Mouse (Mus musculus): Measurements from ENCODE around the gene Gm10282. TPM values are rescaled to one million over a fixed set of nuclear protein-coding genes. Genes with fewer than 3 reads are reported as not detected.

The Gm10282 gene
- polyA plus RNA-seq, 1 experiment from 2014 or later: 10.9 TPM

DNA sequence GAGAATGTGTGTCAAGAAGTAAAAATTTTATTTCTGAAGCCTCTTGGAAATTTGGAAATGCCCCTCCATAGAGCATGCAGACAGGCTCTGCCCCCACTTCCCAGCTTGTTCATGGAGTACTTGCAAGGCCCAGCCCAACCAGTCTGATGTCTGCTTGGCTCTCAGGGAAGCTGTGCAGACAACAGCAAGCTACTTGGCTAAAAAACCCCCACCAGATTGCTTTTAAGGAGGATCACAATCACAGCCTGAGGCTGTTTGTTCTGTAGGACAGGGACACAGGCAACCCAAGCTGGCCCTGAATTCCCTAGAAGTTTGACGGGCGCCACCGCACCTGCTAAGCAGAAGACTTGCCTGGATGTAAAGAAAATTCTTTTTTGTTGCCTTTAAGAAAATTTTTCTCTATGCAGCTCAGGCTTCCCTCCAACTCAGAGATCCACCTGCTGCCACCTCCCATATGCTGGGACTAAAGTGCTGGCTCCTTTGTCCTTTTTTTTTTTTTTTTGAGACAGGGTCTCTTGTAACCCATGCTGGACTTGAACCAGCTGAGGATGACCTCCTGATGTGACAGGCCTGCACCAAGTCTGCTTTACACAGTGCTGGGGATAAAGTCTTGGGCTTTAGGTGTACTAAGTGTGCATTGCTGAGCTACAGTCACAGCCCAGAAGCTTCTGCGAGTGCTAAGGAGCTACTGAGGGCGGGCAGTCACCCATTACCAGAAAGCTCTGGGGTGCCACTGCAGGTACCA is 37.7 kb upstream of the Gm10282 start:
- H3K9ac ChIP-seq (replicated peaks): no peak overlapping the region
- peaks cover 76% of the 10 kb centered on the region for H3K36me3 ChIP-seq
- 94% methylated on average over 5 of the region's 5 CpGs for WGBS
- H3K9me3 ChIP-seq (replicated peaks): no peaks in the 10 kb centered on the region
- no peaks in the 10 kb centered on the region for H3K4me1 ChIP-seq
- H3K27me3 ChIP-seq (replicated peaks): no peaks in the 10 kb centered on the region
- no peak for ATAC-seq (ENCODE audit: low FRiP score)
- no peak overlapping the region for H3K4me3 ChIP-seq (replicated peaks)
- no peak overlapping the region for H3K4me2 ChIP-seq
- H3K27ac ChIP-seq (replicated peaks): no peak overlapping the region

DNA sequence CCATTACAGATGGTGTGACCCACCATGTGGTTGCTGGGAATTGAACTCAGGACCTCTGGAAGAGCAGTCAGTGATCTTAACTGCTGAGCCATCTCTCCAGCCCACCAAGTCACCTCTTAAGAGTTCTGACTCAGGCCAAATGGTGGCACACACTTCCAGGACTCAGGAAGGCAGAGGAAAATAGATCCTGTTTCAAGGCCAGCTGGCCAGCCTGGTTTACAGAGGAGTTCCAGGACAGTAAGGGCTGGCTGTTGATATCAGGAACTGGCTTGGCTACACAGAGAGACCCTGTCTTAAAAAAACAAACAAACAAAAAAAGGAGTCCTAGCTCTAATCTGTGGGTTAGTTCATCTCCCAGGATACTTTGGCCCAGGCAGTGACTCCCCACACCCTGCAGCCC is 32.0 kb upstream of the Gm10282 start:
- Histone ChIP-seq H3K9ac (replicated peaks) (no peak overlapping the region), H3K4me1 (no peaks in the 10 kb centered on the region), H3K9me3 (replicated peaks) (no peaks in the 10 kb centered on the region), H3K4me3 (replicated peaks) (no peak overlapping the region), H3K4me2 (no peak overlapping the region), H3K27me3 (replicated peaks) (no peaks in the 10 kb centered on the region), H3K27ac (replicated peaks) (no peak overlapping the region), H3K36me3 (peaks cover 57% of the 10 kb centered on the region)
- ATAC-seq (ENCODE audit: low FRiP score): no peak

DNA sequence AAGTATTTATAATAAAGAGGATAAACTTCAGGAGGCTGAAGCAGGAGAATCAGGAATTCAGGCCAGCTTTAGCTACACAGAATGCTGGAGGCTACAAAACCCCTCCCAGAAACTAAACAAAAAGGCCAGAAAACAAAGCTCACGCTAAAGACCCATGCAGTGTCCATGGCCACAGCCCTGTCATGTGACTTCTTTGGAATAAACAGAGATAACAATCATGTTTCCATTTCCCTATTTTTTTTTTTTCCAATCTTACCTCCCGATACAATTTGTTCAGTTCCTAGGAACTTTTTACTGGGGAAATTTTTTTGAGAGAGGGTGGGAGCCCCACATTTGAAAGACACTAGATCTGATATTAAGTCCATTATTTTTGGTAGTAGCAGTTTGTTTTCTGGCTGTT is 31.2 kb upstream of the Gm10282 start:
- Histone ChIP-seq H3K4me2 (no peak overlapping the region), H3K27me3 (replicated peaks) (no peaks in the 10 kb centered on the region), H3K9ac (replicated peaks) (no peak overlapping the region), H3K4me3 (replicated peaks) (no peak overlapping the region), H3K4me1 (no peaks in the 10 kb centered on the region), H3K36me3 (peaks cover 50% of the 10 kb centered on the region), H3K9me3 (replicated peaks) (no peaks in the 10 kb centered on the region), H3K27ac (replicated peaks) (no peak overlapping the region)
- WGBS: 88% methylated on average over 2 of the region's 2 CpGs
- no peak for ATAC-seq (ENCODE audit: low FRiP score)

DNA sequence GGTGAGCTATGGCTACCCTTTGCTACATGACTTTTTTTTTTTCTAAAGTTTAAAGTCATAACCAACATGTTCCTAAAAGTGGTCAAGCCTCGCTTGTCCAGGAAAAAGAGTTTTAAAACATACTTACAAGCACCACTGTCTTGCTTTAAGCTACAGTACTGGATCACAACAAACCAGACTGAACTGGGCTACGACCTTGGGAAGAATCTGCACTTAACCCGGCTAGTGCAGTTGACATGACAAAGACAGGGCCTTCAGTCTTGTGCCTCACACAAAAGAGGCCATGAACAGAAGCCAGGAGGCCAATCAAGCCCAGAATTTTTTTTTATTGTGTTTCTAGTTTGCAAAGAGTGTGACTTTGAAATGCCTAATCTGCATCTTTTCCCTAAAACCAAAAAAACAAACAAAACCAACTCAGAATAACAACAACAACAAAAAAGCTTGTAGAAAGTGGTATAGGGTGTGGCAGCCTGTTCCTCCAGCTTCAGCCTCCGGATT is 29.1 kb upstream of the Gm10282 start:
- Histone ChIP-seq H3K36me3 (peaks cover 30% of the 10 kb centered on the region), H3K4me2 (no peak overlapping the region), H3K9ac (replicated peaks) (no peak overlapping the region), H3K27me3 (replicated peaks) (no peaks in the 10 kb centered on the region), H3K9me3 (replicated peaks) (no peaks in the 10 kb centered on the region), H3K4me1 (no peaks in the 10 kb centered on the region), H3K4me3 (replicated peaks) (no peak overlapping the region), H3K27ac (replicated peaks) (no peak overlapping the region)
- 65% methylated on average over 4 of the region's 4 CpGs for WGBS
- ATAC-seq (ENCODE audit: low FRiP score): no peak

DNA sequence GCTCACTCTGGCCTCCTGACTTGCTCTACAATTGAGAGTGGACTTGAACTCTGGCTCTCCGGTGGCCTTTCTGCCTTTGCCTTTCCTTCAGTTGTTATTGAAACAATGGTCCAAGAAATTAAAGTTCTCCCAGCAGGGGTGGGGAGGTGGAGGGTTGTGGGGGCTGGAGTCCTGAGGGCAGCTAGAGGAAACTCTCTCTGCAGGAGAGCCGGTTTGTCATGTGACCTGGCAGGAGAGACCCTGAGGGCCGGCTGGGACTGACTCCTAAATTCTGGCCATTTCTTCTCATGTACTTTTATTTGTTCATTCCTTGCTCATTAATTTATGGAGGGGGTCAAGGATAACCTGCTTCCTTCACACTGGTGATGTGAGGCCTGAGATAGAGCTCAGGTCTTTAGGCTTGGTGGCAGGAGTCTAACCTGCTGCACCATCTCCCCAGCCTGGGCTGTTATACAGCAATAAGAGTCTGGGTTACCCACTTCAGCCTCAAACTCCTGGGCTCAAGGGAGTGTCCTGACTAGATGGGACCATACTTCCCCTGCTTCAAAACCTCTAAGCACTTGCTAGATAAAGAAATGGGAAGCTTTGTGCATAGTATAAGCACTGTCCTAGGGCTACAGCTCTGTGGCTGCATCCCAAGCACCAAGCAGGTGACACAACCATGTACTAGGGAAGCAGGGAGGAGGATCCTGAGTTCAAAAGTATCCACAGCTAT is 28.5 kb upstream of the Gm10282 start:
- H3K27ac ChIP-seq (replicated peaks): no peak overlapping the region
- 43% methylated on average over 3 of the region's 3 CpGs for WGBS
- H3K4me1 ChIP-seq: no peaks in the 10 kb centered on the region
- no peaks in the 10 kb centered on the region for H3K9me3 ChIP-seq (replicated peaks)
- no peak for ATAC-seq (ENCODE audit: low FRiP score)
- no peak overlapping the region for H3K4me2 ChIP-seq
- no peaks in the 10 kb centered on the region for H3K27me3 ChIP-seq (replicated peaks)
- H3K4me3 ChIP-seq (replicated peaks): no peak overlapping the region
- no peak overlapping the region for H3K9ac ChIP-seq (replicated peaks)
- H3K36me3 ChIP-seq: peaks cover 24% of the 10 kb centered on the region

DNA sequence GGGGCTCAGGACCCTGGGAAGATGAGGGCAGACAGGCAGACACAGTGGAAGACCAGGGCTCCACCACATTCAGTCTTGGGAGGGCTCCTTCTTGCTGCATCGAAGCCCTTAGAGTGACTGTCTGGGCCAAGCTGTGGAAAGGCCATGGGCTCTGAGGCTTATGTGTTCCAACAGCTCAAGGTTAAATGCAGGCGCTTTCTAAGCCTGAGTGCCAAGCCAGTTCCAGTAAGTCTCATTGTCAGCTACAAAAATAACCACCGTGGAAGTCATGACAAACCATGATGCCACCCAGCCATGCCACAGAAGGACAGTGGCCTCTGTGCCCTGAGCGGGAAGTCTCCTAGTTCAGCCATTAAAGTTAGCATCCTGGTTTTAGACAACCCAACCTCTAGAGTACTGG is 26.6 kb upstream of the Gm10282 start:
- ATAC-seq (ENCODE audit: low FRiP score): no peak
- no peak overlapping the region for H3K27ac ChIP-seq (replicated peaks)
- no peak overlapping the region for H3K9ac ChIP-seq (replicated peaks)
- no peak overlapping the region for H3K4me2 ChIP-seq
- peaks cover 8% of the 10 kb centered on the region for H3K36me3 ChIP-seq
- H3K4me3 ChIP-seq (replicated peaks): no peak overlapping the region
- no peaks in the 10 kb centered on the region for H3K4me1 ChIP-seq
- WGBS: 96% methylated on average over 4 of the region's 4 CpGs
- H3K9me3 ChIP-seq (replicated peaks): no peaks in the 10 kb centered on the region
- H3K27me3 ChIP-seq (replicated peaks): no peaks in the 10 kb centered on the region

DNA sequence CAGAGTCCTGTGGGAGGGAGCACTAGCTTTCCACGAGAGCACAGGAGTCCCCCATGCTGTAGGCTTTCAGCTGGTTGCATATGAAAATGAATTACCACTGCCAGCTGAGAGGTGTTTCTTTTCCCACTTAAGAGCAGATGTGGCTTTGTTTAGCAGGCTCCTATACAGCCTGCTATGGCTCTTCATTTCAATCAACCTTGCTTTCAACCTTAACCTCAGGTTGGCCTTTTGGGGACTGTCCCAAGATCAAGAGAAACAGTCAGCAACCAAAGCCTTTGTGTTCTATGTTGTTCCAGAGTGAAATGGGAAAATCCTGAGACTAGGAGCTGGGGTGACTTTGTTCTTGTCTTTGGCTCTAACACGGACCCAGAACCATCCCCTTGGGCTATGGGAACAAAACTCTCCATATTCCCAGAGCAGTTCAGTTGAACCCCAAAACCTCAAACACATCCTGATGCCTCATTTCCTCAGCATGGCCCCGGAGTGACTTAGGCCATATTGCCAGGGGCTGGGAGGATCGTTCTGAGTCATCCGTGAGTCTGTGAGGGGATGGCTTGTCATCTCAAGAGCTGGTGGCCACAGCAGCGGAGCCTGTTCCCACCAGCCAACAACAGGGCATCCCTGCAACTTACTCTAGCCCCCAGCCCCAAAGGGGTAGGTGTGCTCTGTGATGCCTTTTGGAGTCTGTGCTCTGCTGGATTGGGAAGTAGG is 25.9 kb upstream of the Gm10282 start:
- no peak for ATAC-seq (ENCODE audit: low FRiP score)
- no peaks in the 10 kb centered on the region for H3K9me3 ChIP-seq (replicated peaks)
- WGBS: 84% methylated on average over 6 of the region's 6 CpGs
- peaks cover 6% of the 10 kb centered on the region for H3K36me3 ChIP-seq
- H3K27me3 ChIP-seq (replicated peaks): no peaks in the 10 kb centered on the region
- no peak overlapping the region for H3K9ac ChIP-seq (replicated peaks)
- H3K4me2 ChIP-seq: no peak overlapping the region
- H3K4me3 ChIP-seq (replicated peaks): no peak overlapping the region
- H3K27ac ChIP-seq (replicated peaks): no peak overlapping the region
- H3K4me1 ChIP-seq: no peaks in the 10 kb centered on the region

DNA sequence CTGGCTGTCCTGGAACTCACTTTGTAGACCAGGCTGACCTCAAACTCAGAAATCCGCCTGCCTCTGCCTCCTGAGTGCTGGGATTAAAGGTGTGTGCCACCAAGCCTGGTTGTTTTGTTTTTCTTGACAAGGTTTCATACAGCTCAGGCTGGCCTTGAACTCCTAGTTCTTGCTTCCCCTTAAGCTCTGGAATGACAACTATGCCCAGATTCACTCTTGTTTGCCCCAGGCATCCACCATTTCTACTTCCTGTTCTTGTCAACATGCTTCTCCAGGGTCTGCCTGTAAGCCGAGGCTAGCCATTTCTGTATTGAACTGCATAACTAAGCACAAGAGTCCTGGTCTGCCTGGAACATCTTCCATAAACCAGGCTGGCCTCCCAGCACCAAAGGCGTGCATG is 24.1 kb upstream of the Gm10282 start:
- no peak for ATAC-seq (ENCODE audit: low FRiP score)
- no peak overlapping the region for H3K4me2 ChIP-seq
- no peaks in the 10 kb centered on the region for H3K4me1 ChIP-seq
- WGBS: 90% methylated on average over 3 of the region's 3 CpGs
- H3K9me3 ChIP-seq (replicated peaks): no peaks in the 10 kb centered on the region
- H3K9ac ChIP-seq (replicated peaks): no peak overlapping the region
- no peaks in the 10 kb centered on the region for H3K27me3 ChIP-seq (replicated peaks)
- no peak overlapping the region for H3K27ac ChIP-seq (replicated peaks)
- no peaks in the 10 kb centered on the region for H3K36me3 ChIP-seq
- no peak overlapping the region for H3K4me3 ChIP-seq (replicated peaks)

DNA sequence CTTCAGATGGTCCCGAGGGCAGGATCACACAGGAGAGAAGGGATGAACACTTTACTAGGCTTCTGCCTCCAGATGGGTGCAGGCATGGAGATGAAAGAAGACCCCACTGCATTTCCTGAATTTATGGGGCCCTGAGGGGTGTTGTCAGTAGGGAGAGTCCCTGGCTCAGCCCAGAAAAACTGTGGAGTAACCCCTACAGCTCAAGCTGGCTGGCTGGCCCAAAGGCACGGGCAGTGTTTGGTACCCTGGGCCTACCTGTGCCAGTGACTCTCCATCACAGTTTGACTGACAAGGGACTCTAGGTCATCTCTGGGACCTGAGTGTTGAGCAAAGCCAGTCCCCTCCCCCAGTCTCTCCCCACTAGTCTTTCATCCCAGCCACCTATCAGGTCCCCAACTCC is 19.6 kb upstream of the Gm10282 start:
- no peak overlapping the region for H3K4me2 ChIP-seq
- H3K27me3 ChIP-seq (replicated peaks): peaks cover 34% of the 10 kb centered on the region
- H3K36me3 ChIP-seq: no peaks in the 10 kb centered on the region
- WGBS: 71% methylated on average over 2 of the region's 2 CpGs
- no peaks in the 10 kb centered on the region for H3K9me3 ChIP-seq (replicated peaks)
- ATAC-seq (ENCODE audit: low FRiP score): no peak
- no peak overlapping the region for H3K9ac ChIP-seq (replicated peaks)
- H3K4me1 ChIP-seq: peaks cover 6% of the 10 kb centered on the region
- H3K27ac ChIP-seq (replicated peaks): no peak overlapping the region
- no peak overlapping the region for H3K4me3 ChIP-seq (replicated peaks)

DNA sequence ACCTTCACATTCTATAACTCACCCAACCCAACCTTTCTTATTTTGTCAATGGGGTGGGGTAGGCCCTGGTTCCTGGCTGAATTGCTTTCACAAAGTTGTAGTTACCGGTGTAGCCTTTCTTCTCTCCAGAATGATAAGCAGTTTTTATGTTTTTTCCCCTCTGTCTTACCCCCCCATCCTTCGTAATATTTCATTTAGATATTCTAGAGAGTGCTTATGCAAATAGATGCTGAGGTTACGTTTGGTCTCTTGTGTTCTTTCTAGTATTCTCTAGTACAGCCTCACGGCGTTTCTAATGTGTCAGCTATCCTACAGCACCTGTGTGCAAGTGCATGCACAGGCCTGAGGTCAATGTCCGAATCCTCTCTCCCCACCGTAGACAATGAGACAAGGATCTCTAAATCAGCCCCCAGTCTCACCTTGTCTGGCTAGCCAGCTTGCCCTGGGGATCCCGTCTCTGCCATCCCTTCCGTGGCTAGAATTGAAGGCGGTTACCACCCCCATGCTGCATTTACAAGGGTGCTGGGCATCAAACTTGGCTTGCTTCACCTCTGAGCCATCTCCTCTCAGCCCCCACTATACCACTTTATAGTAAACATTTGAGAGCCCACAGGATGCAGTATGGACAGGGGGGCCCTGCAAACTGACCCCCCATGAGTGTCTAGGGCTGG is 19.1 kb upstream of the Gm10282 start:
- Histone ChIP-seq H3K9ac (replicated peaks) (no peak overlapping the region), H3K4me3 (replicated peaks) (no peak overlapping the region), H3K27ac (replicated peaks) (no peak overlapping the region), H3K27me3 (replicated peaks) (peaks cover 40% of the 10 kb centered on the region), H3K4me2 (no peak overlapping the region), H3K36me3 (no peaks in the 10 kb centered on the region), H3K4me1 (peaks cover 12% of the 10 kb centered on the region), H3K9me3 (replicated peaks) (no peaks in the 10 kb centered on the region)
- WGBS: 83% methylated on average over 10 of the region's 10 CpGs
- ATAC-seq (ENCODE audit: low FRiP score): no peak

DNA sequence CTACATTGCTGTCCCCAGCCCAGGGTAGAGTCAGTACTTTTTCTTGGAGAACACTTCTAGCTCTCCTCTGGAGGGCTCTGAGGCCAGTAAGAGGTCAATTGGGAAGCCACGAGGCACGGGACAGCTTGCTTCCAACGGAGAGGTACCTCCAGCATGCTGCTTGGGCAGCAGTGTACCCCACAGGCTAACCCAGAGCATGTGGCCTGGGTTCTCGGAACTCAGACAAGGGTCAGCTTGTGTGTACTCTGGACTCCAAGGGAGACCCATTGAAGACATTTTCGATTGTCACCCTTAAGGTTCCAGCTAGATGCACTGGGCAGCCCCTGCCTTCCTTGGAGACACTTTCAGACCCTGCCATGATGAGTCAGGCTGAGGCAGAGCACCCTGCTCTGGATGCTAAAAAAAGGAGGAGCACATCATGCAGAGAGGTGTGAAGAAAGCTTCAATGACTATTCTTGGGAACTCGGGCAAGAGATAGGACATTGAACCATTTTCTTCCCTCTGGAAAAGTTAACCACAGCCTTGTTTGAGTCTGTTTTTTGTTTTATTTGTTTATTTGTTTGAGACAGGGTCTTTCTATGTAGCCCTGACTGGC is 18.2 kb upstream of the Gm10282 start:
- ATAC-seq (ENCODE audit: low FRiP score): no peak
- Histone ChIP-seq H3K9me3 (replicated peaks) (no peaks in the 10 kb centered on the region), H3K4me2 (no peak overlapping the region), H3K9ac (replicated peaks) (no peak overlapping the region), H3K27me3 (replicated peaks) (peaks cover 44% of the 10 kb centered on the region), H3K27ac (replicated peaks) (no peak overlapping the region), H3K4me3 (replicated peaks) (no peak overlapping the region), H3K4me1 (peaks cover 19% of the 10 kb centered on the region), H3K36me3 (no peaks in the 10 kb centered on the region)
- WGBS: 60% methylated on average over 6 of the region's 6 CpGs
